In genomic region chr9:93252146-93252545, GRCm38 (mm10) we compare ENCODE assay signal across 24 mouse cellular contexts.
"Had no signal": no experiment of that assay in that cellular context is flagged by ENCODE, and none has a peak within 500 bp of the region (broad histone marks: within the 10 kb centered on the region; RNA-seq: fewer than 3 reads in every experiment).

No protein-coding gene starts in this region.

- H3K27ac ChIP-seq: heart, adult 2 months; heart, embryonic 13.5 days; heart, embryonic 15.5 days; hindbrain, embryonic 13.5 days; hindbrain, embryonic 15.5 days; hindbrain, postnatal 0 days; layer of hippocampus, adult 2 months; left cerebral cortex, adult 2 months; limb, embryonic 10.5 days; limb, embryonic 12.5 days; liver, embryonic 14.5 days had no signal

- H3K4me3 ChIP-seq: heart, adult 2 months; heart, embryonic 13.5 days; heart, embryonic 15.5 days; hindbrain, embryonic 13.5 days; hindbrain, embryonic 15.5 days; layer of hippocampus, adult 2 months; left cerebral cortex, adult 2 months; limb, embryonic 10.5 days; limb, embryonic 12.5 days had no signal

- H3K9me3 ChIP-seq: heart, embryonic 13.5 days; heart, embryonic 15.5 days; hindbrain, embryonic 13.5 days; hindbrain, embryonic 15.5 days; limb, embryonic 10.5 days; limb, embryonic 12.5 days had no signal

- ATAC-seq: forebrain, postnatal 0 days; hindbrain, postnatal 0 days had no signal

- H3K27me3 ChIP-seq: heart, embryonic 13.5 days; heart, embryonic 15.5 days; hindbrain, embryonic 13.5 days; hindbrain, embryonic 15.5 days; limb, embryonic 12.5 days had no signal

- H3K36me3 ChIP-seq: heart, embryonic 13.5 days; heart, embryonic 15.5 days; hindbrain, embryonic 13.5 days; hindbrain, embryonic 15.5 days; limb, embryonic 10.5 days; limb, embryonic 12.5 days had no signal

- H3K9ac ChIP-seq: forebrain, postnatal 0 days; heart, embryonic 13.5 days; heart, embryonic 15.5 days; hindbrain, embryonic 13.5 days; hindbrain, embryonic 15.5 days; limb, embryonic 12.5 days; liver, embryonic 14.5 days had no signal

- H3K4me1 ChIP-seq: heart, embryonic 13.5 days; heart, embryonic 15.5 days; hindbrain, embryonic 13.5 days; hindbrain, embryonic 15.5 days; limb, embryonic 10.5 days; limb, embryonic 12.5 days had no signal

- H3K4me2 ChIP-seq: heart, embryonic 11.5 days; heart, embryonic 13.5 days; heart, embryonic 15.5 days; hindbrain, embryonic 13.5 days; hindbrain, embryonic 15.5 days; limb, embryonic 12.5 days had no signal

- DNase-seq: forebrain, postnatal 0 days; gastrocnemius, postnatal 14 days; gastrocnemius, postnatal 36 days; heart, adult 11 months; heart, adult 2 months; heart, postnatal 14 days; heart, postnatal 36 days; kidney, adult 11 months; kidney, adult 8-10 months; kidney, postnatal 10 days; kidney, postnatal 25 days; kidney, postnatal 4 days; liver had no signal
